Mouse (Mus musculus) embryonic fibroblast, embryonic 13.5 days (primary cell): ENCODE results near the gene Numa1. TPM values are rescaled to one million over a fixed set of nuclear protein-coding genes. Genes with fewer than 3 reads are reported as not detected.
"Not testable (repeated sequence)": the region's sequence is repeated elsewhere in the genome, so short reads cannot be mapped to it uniquely, and the experiment has no call there.

Experiments
- H3K27ac ChIP-seq: 2 replicates; pipeline ENCODE4 v1.5.1; 2012; ENCODE audit warnings: low read length, control low read depth, inconsistent platforms; ENCODE audit not compliant: insufficient read depth
- H3K4me1 ChIP-seq: 2 replicates; pipeline ENCODE4 v1.6.1; 2011; ENCODE audit warnings: low read length; ENCODE audit not compliant: control insufficient read depth, insufficient read depth
- H3K4me3 ChIP-seq: 2 replicates; pipeline ENCODE4 v1.5.1; 2011; ENCODE audit warnings: mild to moderate bottlenecking, control low read depth, low read length; ENCODE audit not compliant: insufficient read depth
- CTCF ChIP-seq: IDR thresholded peaks from 2 replicates; pipeline ENCODE4 v1.5.1; 2011; ENCODE audit warnings: mild to moderate bottlenecking, control low read depth, low read length, moderate library complexity, borderline replicate concordance; ENCODE audit not compliant: insufficient read depth
- POLR2A ChIP-seq: IDR thresholded peaks from 2 replicates; pipeline ENCODE4 v1.6.1; 2011; ENCODE audit warnings: low read depth, mild to moderate bottlenecking, control low read depth, low read length, moderate library complexity
- polyA plus RNA-seq: library from polyadenylated mRNA; stranded (reverse); fragments of >200 nt; gene quantifications from 2 replicates; pipeline ENCODE4 v1.2.4, GENCODE M21; 2011; ENCODE audit warnings: low read depth; ENCODE audit not compliant: missing spikeins, insufficient read length

The Numa1 gene
- polyA plus RNA-seq, 1 experiment: 128 TPM

GRCm38 (mm10) chr7:101905561-101906286 lies 28.2 kb upstream of the Numa1 start, which contains the start of gene Lamtor1:
Gene Lamtor1 (plus strand): TSS chr7:101905904.
- no peak for TF ChIP-seq CTCF
- TF ChIP-seq POLR2A: peak; percentile 95
- peaks cover 15% of the 10 kb centered on the region; the same call in 1 of the 2 replicates for H3K4me1 ChIP-seq
- peak within 1 kb of the TSS; percentile 75 for H3K27ac ChIP-seq
- H3K4me3 ChIP-seq: peak within 1 kb of the TSS; percentile 96

GRCm38 (mm10) chr7:101906287-101906681 lies 27.6 kb upstream of the Numa1 start, which contains the start of gene Tomt:
Gene Tomt (minus strand): TSS chr7:101906359.
- Histone ChIP-seq H3K27ac (peak within 1 kb of the TSS; percentile 75), H3K4me1 (peaks cover 15% of the 10 kb centered on the region; the same call in 1 of the 2 replicates), H3K4me3 (peak within 1 kb of the TSS; percentile 96)
- TF ChIP-seq CTCF: no peak
- no peak; the same call in 1 of the 2 replicates for TF ChIP-seq POLR2A

GRCm38 (mm10) chr7:101906696-101907095 lies 27.2 kb upstream of the Numa1 start:
- H3K27ac ChIP-seq: no peak overlapping the region
- H3K4me1 ChIP-seq: peaks cover 15% of the 10 kb centered on the region; the same call in 1 of the 2 replicates
- peak overlapping the region; percentile 96 for H3K4me3 ChIP-seq
- TF ChIP-seq POLR2A (no peak), CTCF (no peak)

GRCm38 (mm10) chr7:101908367-101908766 lies 25.5 kb upstream of the Numa1 start:
- TF ChIP-seq POLR2A (no peak), CTCF (no peak)
- Histone ChIP-seq H3K4me1 (peaks cover 15% of the 10 kb centered on the region; the same call in 1 of the 2 replicates), H3K27ac (no peak overlapping the region), H3K4me3 (no peak overlapping the region)

- TF ChIP-seq POLR2A (no peak), CTCF (no peak)
Measured at GRCm38 (mm10) chr7:101910138-101910537, 23.8 kb upstream of the Numa1 start.

GRCm38 (mm10) chr7:101911982-101912381 lies 21.9 kb upstream of the Numa1 start:
- Histone ChIP-seq H3K4me1 (peaks cover 12% of the 10 kb centered on the region; the same call in 1 of the 2 replicates), H3K4me3 (no peak overlapping the region), H3K27ac (no peak overlapping the region)
- no peak for TF ChIP-seq POLR2A
- peak; percentile 29; the same call in 1 of the 2 replicates for TF ChIP-seq CTCF

More at GRCm38 (mm10) chr7:101910138-101910537, 23.8 kb upstream of the Numa1 start:
- no peak overlapping the region for H3K27ac ChIP-seq
- peaks cover 15% of the 10 kb centered on the region; the same call in 1 of the 2 replicates for H3K4me1 ChIP-seq
- H3K4me3 ChIP-seq: no peak overlapping the region

- H3K4me1 ChIP-seq: no peaks in the 10 kb centered on the region
- no peak overlapping the region for H3K4me3 ChIP-seq
- TF ChIP-seq POLR2A: no peak
- TF ChIP-seq CTCF: peak; percentile 91
- H3K27ac ChIP-seq: no peak overlapping the region
Measured at GRCm38 (mm10) chr7:101918071-101918470, 15.8 kb upstream of the Numa1 start.

GRCm38 (mm10) chr7:101925892-101926291 lies 8.0 kb upstream of the Numa1 start:
- not testable (repeated sequence) for H3K4me1 ChIP-seq, H3K27ac ChIP-seq, H3K4me3 ChIP-seq

GRCm38 (mm10) chr7:101928093-101928492 lies 5.8 kb upstream of the Numa1 start:
- TF ChIP-seq POLR2A (no peak), CTCF (no peak)
- Histone ChIP-seq H3K4me3 (no peak overlapping the region), H3K4me1 (no peaks in the 10 kb centered on the region), H3K27ac (no peak overlapping the region)

GRCm38 (mm10) chr7:101932551-101932950 lies 1.4 kb upstream of the Numa1 start:
- TF ChIP-seq CTCF (no peak), POLR2A (no peak)
- Histone ChIP-seq H3K4me3 (peak overlapping the region; percentile 10; the same call in 1 of the 2 replicates), H3K27ac (no peak overlapping the region), H3K4me1 (peaks cover 2% of the 10 kb centered on the region; the same call in 1 of the 2 replicates)
